Mouse (Mus musculus) layer of hippocampus, adult 18-20 months (tissue): ENCODE results near the gene Mvk. TPM values are rescaled to one million over a fixed set of nuclear protein-coding genes. Genes with fewer than 3 reads are reported as not detected.

Experiments used
- DNase-seq, 2 experiments: peaks; one replicate each; pipeline ENCODE4 v3.0.0; 2022; ENCODE audit warnings: low spot score in 2 of 2
- microRNA-seq, 2 experiments: library from miRNA; unstranded; fragments of <30 nt; microRNA quantifications; one replicate each; pipeline ENCODE4 v1.2.0; 2021
- total RNA-seq, 2 experiments: library from RNA; stranded (reverse); gene quantifications; 2 replicates each; pipeline ENCODE4 v1.2.3; 2021

The Mvk gene
- total RNA-seq, 2 experiments from 2014 or later, result 25.4 to 27.3 TPM

DNA sequence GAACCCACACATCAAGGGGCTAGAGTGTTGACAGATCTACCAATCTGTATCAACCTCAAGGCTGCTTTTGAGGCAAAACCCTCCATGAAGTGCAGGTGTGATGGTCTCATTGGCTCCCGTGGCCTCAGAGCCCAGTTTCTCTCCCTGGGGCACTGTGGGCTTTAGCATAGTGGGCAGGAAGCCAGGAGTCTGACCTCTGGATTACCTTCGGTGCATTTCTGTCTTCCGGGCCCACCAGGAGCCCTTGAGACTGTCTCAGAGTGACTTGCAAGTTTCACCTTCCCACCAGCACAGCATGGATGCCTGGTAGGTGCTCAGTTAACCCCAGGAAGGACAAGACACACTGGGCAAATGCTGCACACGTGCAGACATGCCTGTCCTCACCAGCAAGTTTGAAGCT, 63.9 kb downstream of the Mvk start:
- DNase-seq, result no peak

DNA sequence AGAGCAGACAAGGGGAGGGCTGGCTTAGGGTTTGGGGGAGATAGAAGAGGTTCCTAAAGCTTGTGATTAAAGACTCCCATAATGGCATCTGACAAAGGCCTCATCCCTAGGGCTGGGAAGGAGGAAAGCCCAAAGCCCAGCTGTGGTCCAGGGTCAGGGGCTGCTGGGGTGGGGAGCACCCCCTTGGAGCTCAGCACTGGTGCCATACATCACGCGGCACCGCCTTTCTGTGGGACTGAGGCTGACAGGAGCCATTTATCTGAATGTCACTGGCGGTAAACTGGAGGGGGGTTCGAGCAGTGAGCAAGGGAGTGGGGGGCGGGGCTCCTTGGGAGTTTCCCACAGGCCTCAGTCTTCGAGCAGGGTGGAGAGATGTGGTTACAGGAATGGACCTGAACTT, 65.4 kb downstream of the Mvk start:
- no peak for DNase-seq

Small RNAs within 50 kb of the gene (microRNA-seq; reads per million reads assigned to microRNA genes)
- 0.20 to 0.49 reads per million in 2 experiments for gene Mir7027

Other genes starting within 250 kb of the Mvk start
- not detected for gene Foxn4, start 170.5 kb upstream of the Mvk start, total RNA-seq
- 1 to 10 TPM; 3.6 to 3.7 TPM for gene Myo1h, start 155.1 kb upstream of the Mvk start, total RNA-seq
- gene Kctd10, start 63.8 kb upstream of the Mvk start, total RNA-seq, result 10 to 100 TPM; 56.9 to 57.8 TPM
- 10 to 100 TPM; 76.2 to 79.2 TPM for gene Ube3b, start 63.7 kb upstream of the Mvk start, total RNA-seq
- 10 to 100 TPM; 21.7 to 22.2 TPM for gene Mmab, start 209 bp upstream of the Mvk start, total RNA-seq
- gene Fam222a, start 123.7 kb downstream of the Mvk start, total RNA-seq, result 1 to 10 TPM; 5.2 to 5.3 TPM
- 1 to 10 TPM; 1.3 to 2.6 TPM for gene Trpv4, start 214.2 kb downstream of the Mvk start, total RNA-seq
- 10 to 100 TPM; 29.8 to 30.7 TPM for gene Gltp, start 246.7 kb downstream of the Mvk start, total RNA-seq